In genomic region chr9:121838829-121839621, GRCm38 (mm10) we compare ENCODE assay signal across 7 mouse cellular contexts. TPM values are rescaled to one million over a fixed set of nuclear protein-coding genes. Genes with fewer than 3 reads are reported as not detected.
DNase-seq lines count a peak whose midpoint lies in the region; ATAC-seq lines count a peak whose summit lies in the region.

TSS of gene Ccdc13 (minus strand) at chr9:121839461.

- peaks cover 12% of the 10 kb centered on the region for H3K4me1 ChIP-seq in embryonic facial prominence, embryonic 10.5 days
- peaks cover 3% of the 10 kb centered on the region; the same call in 1 of the 2 replicates for H3K4me1 ChIP-seq in heart, embryonic 11.5 days (ENCODE audit: control insufficient read depth, insufficient read depth, low read length)
- H3K4me1 ChIP-seq in kidney, embryonic 15.5 days: peaks cover 12% of the 10 kb centered on the region
- peaks cover 7% of the 10 kb centered on the region for H3K4me1 ChIP-seq in midbrain, embryonic 15.5 days

- ATAC-seq in heart, embryonic 11.5 days (replicated peaks; ENCODE audit: insufficient number of reproducible peaks, low FRiP score, low TSS enrichment): peak; percentile 58; the same call in 1 of the 2 replicates
- ATAC-seq in kidney, embryonic 15.5 days (replicated peaks; ENCODE audit: low FRiP score): peak; percentile 92
- peak; percentile 97 for ATAC-seq in midbrain, embryonic 15.5 days (replicated peaks)

- WGBS in embryonic facial prominence, embryonic 10.5 days: 3% methylated on average over 61 of the region's 61 CpGs
- 6% methylated on average over 61 of the region's 61 CpGs for WGBS in heart, embryonic 11.5 days (ENCODE audit: insufficient replicate concordance)
- WGBS in kidney, embryonic 15.5 days: 4% methylated on average over 61 of the region's 61 CpGs
- WGBS in midbrain, embryonic 15.5 days: 3% methylated on average over 61 of the region's 61 CpGs

- no peaks in the 10 kb centered on the region for H3K36me3 ChIP-seq in embryonic facial prominence, embryonic 10.5 days (replicated peaks)
- H3K36me3 ChIP-seq in heart, embryonic 11.5 days (ENCODE audit: control insufficient read depth, insufficient read depth, low read length): no peaks in the 10 kb centered on the region
- H3K36me3 ChIP-seq in kidney, embryonic 15.5 days: no peaks in the 10 kb centered on the region
- no peaks in the 10 kb centered on the region for H3K36me3 ChIP-seq in midbrain, embryonic 15.5 days (replicated peaks)
- H3K36me3 ChIP-seq in splenic B cell, adult 2 months (ENCODE audit: control insufficient read depth, insufficient read depth, low read length, poor library complexity, severe bottlenecking): no peaks in the 10 kb centered on the region

- H3K9me3 ChIP-seq in embryonic facial prominence, embryonic 10.5 days: peaks cover 14% of the 10 kb centered on the region; the same call in 1 of the 2 replicates
- H3K9me3 ChIP-seq in heart, embryonic 11.5 days (replicated peaks; ENCODE audit: control insufficient read depth, low read length): 0 out of 2 replicates have a peak, but pooled peaks cover 2% of the 10 kb centered on the region
- no peaks in the 10 kb centered on the region for H3K9me3 ChIP-seq in kidney, embryonic 15.5 days (replicated peaks)
- no peaks in the 10 kb centered on the region for H3K9me3 ChIP-seq in midbrain, embryonic 15.5 days

- H3K9ac ChIP-seq in heart, embryonic 11.5 days (ENCODE audit: low read depth, low read length): peak within 1 kb of the TSS; percentile 39
- H3K9ac ChIP-seq in kidney, embryonic 15.5 days: peak within 1 kb of the TSS; percentile 52
- peak within 1 kb of the TSS; percentile 50 for H3K9ac ChIP-seq in midbrain, embryonic 15.5 days

- DNase-seq in adrenal gland, adult 8-10 months: peak; percentile 69
- DNase-seq in embryonic facial prominence, embryonic 10.5 days (ENCODE audit: low spot score): peak; percentile 93
- DNase-seq in liver: peak; percentile 60
- peak; percentile 44 for DNase-seq in splenic B cell, adult 2 months (ENCODE audit: low read depth, low spot score)

- H3K27me3 ChIP-seq in embryonic facial prominence, embryonic 10.5 days (replicated peaks; ENCODE audit: low read depth, poor library complexity, severe bottlenecking): peaks cover 25% of the 10 kb centered on the region
- H3K27me3 ChIP-seq in heart, embryonic 11.5 days (ENCODE audit: control insufficient read depth, insufficient read depth, low read length): no peaks in the 10 kb centered on the region
- no peaks in the 10 kb centered on the region for H3K27me3 ChIP-seq in kidney, embryonic 15.5 days
- H3K27me3 ChIP-seq in midbrain, embryonic 15.5 days (replicated peaks): no peaks in the 10 kb centered on the region
- no peaks in the 10 kb centered on the region for H3K27me3 ChIP-seq in splenic B cell, adult 2 months (ENCODE audit: control insufficient read depth, insufficient read depth, low read length, poor library complexity, severe bottlenecking)

- H3K4me2 ChIP-seq in heart, embryonic 11.5 days: peak within 1 kb of the TSS; percentile 74
- H3K4me2 ChIP-seq in kidney, embryonic 15.5 days: peak within 1 kb of the TSS; percentile 80
- peak within 1 kb of the TSS; percentile 65 for H3K4me2 ChIP-seq in midbrain, embryonic 15.5 days

- peak within 1 kb of the TSS; percentile 66 for H3K27ac ChIP-seq in embryonic facial prominence, embryonic 10.5 days (replicated peaks)
- no peak within 1 kb of the TSS for H3K27ac ChIP-seq in heart, embryonic 11.5 days (ENCODE audit: low read depth, low read length)
- H3K27ac ChIP-seq in kidney, embryonic 15.5 days: no peak within 1 kb of the TSS
- H3K27ac ChIP-seq in midbrain, embryonic 15.5 days: no peak within 1 kb of the TSS

- peak within 1 kb of the TSS; percentile 62 for H3K4me3 ChIP-seq in embryonic facial prominence, embryonic 10.5 days
- H3K4me3 ChIP-seq in heart, embryonic 11.5 days (ENCODE audit: low read depth, low read length): peak within 1 kb of the TSS; percentile 44
- peak within 1 kb of the TSS; percentile 60 for H3K4me3 ChIP-seq in kidney, embryonic 15.5 days (replicated peaks)
- peak within 1 kb of the TSS; percentile 52 for H3K4me3 ChIP-seq in midbrain, embryonic 15.5 days

RNA-seq across cellular contexts. Expression of gene Ccdc13, which starts in this region (rescaled TPM):
- 1 to 10 TPM in 3 of 4 experiments, under 1 TPM in 1; 0.73 to 2.2 (median 1.6) TPM for total RNA-seq in adrenal gland, adult 8-10 months (2022)
- 0.83 and 1.2 TPM in 2 replicates for polyA plus RNA-seq in embryonic facial prominence, embryonic 10.5 days (2016; fragmentation: Nextera tagmentation; extraction: Ambion mirVana)
- 0.23 TPM in 1 of 2 replicates, not detected in the other for polyA plus RNA-seq in heart, embryonic 11.5 days (2014; fragmentation: Nextera tagmentation; extraction: Ambion mirVana)
- 0.47 and 0.53 TPM in 2 replicates for polyA plus RNA-seq in kidney, embryonic 15.5 days (2015; fragmentation: Nextera tagmentation; extraction: Ambion mirVana)
- polyA plus RNA-seq in midbrain, embryonic 15.5 days (2015; fragmentation: Nextera tagmentation; extraction: Ambion mirVana): 4.1 and 4.2 TPM in 2 replicates

Comparison
In these comparisons a context has a peak if more than half of its experiments do, and no peak if none do; other contexts are left out.
1. Peak in ATAC-seq, H3K4me3 ChIP-seq, H3K9ac ChIP-seq and H3K4me2 ChIP-seq in heart, embryonic 11.5 days; RNA of the gene not detected or under 1 TPM.
2. Peak in ATAC-seq, H3K4me3 ChIP-seq, H3K9ac ChIP-seq and H3K4me2 ChIP-seq in kidney, embryonic 15.5 days; RNA of the gene not detected or under 1 TPM.